Mouse (Mus musculus): ENCODE measurements around the gene Prss38.
"Not testable (repeated sequence)": the region's sequence is repeated elsewhere in the genome, so short reads cannot be mapped to it uniquely, and the experiment has no call there.

Prss38 gene

GRCm38 (mm10) chr11:59377999-59378398, 2.5 kb upstream of the Prss38 start:
- no peak for DNase-seq (ENCODE audit: low read depth, low spot score)

GRCm38 (mm10) chr11:59369848-59370247, 5.6 kb downstream of the Prss38 start:
- no peak for DNase-seq (ENCODE audit: low read depth, low spot score)

GRCm38 (mm10) chr11:59367955-59368354, 7.5 kb downstream of the Prss38 start:
- not testable (repeated sequence) for DNase-seq (ENCODE audit: low read depth, low spot score)

DNA sequence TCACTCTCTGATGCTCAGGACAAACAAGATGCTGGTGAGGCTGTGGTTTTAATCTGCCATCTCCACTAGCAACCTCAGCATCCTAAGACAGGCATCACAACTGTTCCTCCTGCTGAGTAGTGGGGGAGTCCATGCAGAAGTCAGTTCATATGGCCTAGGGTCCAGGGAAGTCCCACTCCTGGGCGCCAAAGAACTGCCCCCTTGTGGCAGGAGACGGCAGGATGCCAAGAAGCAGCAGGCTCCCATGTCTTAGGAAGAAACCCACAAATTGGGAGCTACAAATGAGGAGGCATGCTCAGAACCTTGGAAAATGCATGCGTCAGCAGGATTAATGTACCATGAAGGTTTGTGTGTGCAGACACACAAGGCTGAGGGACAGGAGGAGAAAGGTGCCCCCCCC, 8.8 kb downstream of the Prss38 start:
- DNase-seq (ENCODE audit: low read depth, low spot score), result no peak

GRCm38 (mm10) chr11:59366031-59366430, 9.4 kb downstream of the Prss38 start:
- no peak for DNase-seq (ENCODE audit: low read depth, low spot score)

DNA sequence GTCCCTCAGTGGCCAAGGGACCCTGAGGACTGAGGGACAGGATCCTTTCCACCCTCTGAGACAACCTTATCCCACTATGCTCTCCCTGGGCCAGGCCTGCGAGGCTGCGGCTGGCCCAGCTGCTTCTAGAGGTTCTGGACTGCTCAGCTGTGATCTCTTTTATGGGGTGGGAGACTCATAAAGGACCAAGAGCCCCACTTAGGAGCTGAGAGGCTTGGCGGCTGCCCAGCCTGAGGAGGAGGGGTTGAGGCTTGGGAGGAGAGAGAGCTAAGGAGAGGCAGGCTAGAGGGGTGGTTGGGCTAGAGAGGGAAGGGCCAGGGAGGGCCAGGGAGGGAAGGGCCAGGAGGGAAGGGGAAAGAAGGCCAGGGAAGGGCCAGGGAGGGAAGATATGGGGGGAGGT, 11.0 kb downstream of the Prss38 start:
- no peak for DNase-seq (ENCODE audit: low read depth, low spot score)

- DNase-seq (ENCODE audit: low read depth, low spot score), result no peak
Measured at GRCm38 (mm10) chr11:59364007-59364406, 11.4 kb downstream of the Prss38 start.

GRCm38 (mm10) chr11:59361291-59361690, 14.2 kb downstream of the Prss38 start:
- no peak for DNase-seq (ENCODE audit: low read depth, low spot score)

- DNase-seq (ENCODE audit: low read depth, low spot score), result no peak
Measured at GRCm38 (mm10) chr11:59356874-59357289, 18.6 kb downstream of the Prss38 start.

DNA sequence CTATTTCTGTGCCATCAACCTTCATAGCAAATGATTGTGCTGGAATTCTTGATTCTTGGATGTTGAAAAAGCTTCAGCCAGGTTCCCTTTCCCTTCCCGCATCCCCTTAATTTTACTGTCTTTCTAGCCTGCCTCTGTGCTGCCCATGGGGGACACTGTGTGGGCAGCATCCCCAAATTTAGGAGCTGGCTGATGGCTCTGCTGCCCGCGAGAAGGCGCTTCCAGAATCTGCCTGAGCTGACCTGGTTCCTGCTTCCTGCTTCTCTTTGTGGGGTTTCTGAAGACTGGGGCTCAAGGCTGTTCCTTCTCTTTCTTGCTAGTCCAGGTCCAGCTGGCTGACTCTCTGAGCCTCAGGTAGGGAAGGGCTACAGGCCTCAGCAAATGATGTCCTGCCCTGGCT, 20.7 kb downstream of the Prss38 start:
- DNase-seq (ENCODE audit: low read depth, low spot score), result no peak

DNA sequence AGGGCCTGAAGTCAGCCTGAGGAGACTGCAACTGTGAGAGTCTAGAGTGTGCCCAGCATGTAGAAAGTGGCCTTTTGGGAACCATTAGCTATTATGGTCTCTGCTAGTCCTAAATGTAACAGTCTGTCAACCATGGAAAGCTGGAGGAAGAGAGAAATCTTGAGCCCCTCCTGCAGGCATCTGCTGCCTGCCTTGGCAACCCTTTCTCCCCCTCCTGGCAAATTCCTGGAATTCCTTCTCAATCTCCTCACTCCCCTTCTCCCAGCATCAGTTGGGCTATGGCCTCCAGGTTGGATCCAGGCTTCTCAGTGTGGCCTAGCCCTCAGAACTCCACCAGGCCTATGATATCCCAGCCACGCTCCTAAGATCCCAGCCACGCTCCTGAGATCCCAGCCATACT, 25.1 kb downstream of the Prss38 start:
- no peak for DNase-seq (ENCODE audit: low read depth, low spot score)

- DNase-seq (ENCODE audit: low read depth, low spot score), result no peak
Measured at GRCm38 (mm10) chr11:59346166-59346910, 29.1 kb downstream of the Prss38 start.

GRCm38 (mm10) chr11:59342956-59343355, 32.5 kb downstream of the Prss38 start:
- no peak for DNase-seq (ENCODE audit: low read depth, low spot score)

DNA sequence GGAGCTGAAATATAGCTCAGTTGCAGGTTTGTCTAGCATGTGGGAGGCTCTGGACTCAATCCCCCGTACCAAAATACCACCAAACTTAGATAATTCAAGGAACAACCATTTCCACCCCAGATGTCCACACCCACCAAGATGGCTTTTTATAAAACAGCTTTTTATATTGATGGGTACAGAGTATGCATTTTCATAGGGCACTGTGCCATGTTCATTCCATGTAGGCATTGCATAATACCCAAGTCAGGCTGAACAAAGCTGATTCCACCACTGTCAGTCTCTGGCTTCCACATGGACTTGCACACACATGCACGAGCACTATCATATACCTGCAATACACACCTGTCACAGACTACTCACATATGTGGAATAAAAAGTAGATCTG, 36.7 kb downstream of the Prss38 start:
- DNase-seq (ENCODE audit: low read depth, low spot score), result no peak

GRCm38 (mm10) chr11:59337955-59338735, 37.3 kb downstream of the Prss38 start:
- DNase-seq (ENCODE audit: low read depth, low spot score), result no peak

DNA sequence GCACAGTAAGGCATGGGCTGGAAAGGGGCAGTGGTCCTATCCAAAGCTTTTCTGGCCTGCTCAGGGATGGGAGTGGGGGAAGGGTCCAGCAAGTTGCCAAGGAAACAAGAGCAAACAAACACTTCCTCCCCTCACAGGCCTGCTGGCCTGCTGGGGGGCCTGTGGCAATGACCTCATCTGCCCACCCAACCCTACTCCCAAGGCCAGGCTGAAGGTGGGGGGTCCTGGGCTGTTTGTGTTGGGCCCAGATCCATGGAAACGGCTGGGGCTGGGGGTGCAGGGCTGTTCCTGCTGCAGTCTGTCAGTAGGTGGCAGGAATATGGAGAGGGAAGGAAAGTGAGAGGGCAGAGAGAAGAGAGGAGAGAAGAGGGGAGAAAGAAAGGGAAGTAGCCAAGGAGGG, 39.1 kb downstream of the Prss38 start:
- no peak for DNase-seq (ENCODE audit: low read depth, low spot score)

DNA sequence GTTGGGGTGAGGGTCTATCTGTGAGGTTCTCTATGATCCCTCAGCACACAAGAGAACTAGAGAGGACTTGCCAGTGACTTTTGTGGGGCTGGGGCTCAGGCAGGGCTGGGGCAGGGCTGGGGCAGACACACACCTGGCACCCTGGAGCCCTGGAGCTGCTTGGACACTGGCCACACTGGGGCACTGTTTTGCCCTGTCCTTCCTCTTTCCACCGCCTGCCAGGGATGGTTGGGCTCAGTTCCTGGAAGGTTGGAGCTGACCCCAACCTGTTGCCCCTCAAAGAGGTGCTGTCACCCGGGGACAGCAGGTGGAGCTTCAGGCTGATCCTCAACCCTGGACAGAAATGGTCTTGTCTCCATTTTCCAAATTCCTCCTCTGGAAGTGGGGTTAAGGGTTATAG, 39.5 kb downstream of the Prss38 start:
- DNase-seq (ENCODE audit: low read depth, low spot score), result no peak

- DNase-seq (ENCODE audit: low read depth, low spot score), result no peak
Measured at GRCm38 (mm10) chr11:59335150-59335549, 40.3 kb downstream of the Prss38 start.

GRCm38 (mm10) chr11:59332938-59333337, 42.5 kb downstream of the Prss38 start:
- no peak for DNase-seq (ENCODE audit: low read depth, low spot score)

GRCm38 (mm10) chr11:59331167-59331869, 44.1 kb downstream of the Prss38 start:
- no peak for DNase-seq (ENCODE audit: low read depth, low spot score)

- no peak for DNase-seq (ENCODE audit: low read depth, low spot score)
Measured at GRCm38 (mm10) chr11:59330560-59330959, 44.9 kb downstream of the Prss38 start.

DNA sequence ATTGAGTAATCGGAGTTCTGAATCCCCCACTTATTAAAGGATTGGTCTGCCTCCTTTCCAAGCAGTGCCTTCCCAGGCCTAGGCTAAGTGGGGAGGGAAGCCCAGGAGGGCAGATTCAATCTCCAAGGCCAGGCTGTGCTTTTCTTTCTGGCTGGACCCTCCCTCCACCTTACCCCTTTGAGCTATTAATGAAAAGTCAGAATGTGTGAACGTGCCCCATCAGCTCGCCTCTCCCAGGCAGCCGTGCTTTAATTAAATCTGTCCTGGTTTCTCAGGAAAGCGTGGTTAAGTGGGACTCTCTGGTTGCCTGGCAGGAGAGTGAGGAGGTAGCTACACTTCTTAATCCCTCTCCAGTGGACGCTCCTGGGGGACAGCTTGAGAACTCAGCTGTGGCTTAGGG, 45.8 kb downstream of the Prss38 start:
- DNase-seq (ENCODE audit: low read depth, low spot score), result no peak

Measured in retina, adult 2 months (tissue).